Mouse (Mus musculus): ENCODE results near the gene Camk1d. TPM values are rescaled to one million over a fixed set of nuclear protein-coding genes. Genes with fewer than 3 reads are reported as not detected.

The Camk1d gene
- polyA plus RNA-seq, 1 experiment: 1.0 TPM

DNA sequence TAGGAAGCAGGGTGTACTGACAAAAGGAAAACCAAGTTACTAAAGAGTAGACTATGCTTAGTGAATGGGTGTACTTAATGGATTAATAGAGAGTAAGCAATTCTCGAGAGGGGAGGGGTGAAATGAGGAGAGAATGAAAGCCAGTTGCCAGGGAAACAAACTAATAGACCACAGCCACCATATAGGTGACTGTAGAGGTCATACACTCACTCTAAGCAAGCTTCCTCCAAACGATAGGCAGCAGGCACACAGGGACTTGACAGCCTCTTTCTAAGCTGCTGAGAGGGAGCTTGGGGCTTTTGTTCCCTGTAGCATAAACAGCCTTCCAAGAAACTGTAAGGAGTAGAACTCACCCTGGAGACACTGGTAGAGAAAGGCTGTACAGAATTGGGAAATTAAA is 288.2 kb downstream of the Camk1d start:
- Histone ChIP-seq H3K27me3 (replicated peaks; ENCODE audit: control insufficient read depth, insufficient read depth, low read length) (no peaks in the 10 kb centered on the region), H3K27ac (ENCODE audit: insufficient read depth, low read depth, low read length) (no peak overlapping the region), H3K36me3 (ENCODE audit: control insufficient read depth, insufficient read depth, low read length) (no peaks in the 10 kb centered on the region), H3K4me1 (ENCODE audit: control insufficient read depth, insufficient read depth, low read length) (no peaks in the 10 kb centered on the region), H3K4me3 (ENCODE audit: insufficient read depth, low read depth, low read length) (no peak overlapping the region)
- no peak for DNase-seq
- TF ChIP-seq POLR2A (IDR thresholded peaks at IDR 0.05; ENCODE audit: low read depth, low read length): no peak
- TF ChIP-seq CTCF (conservative IDR thresholded peaks at IDR 0.05; ENCODE audit: insufficient read depth, insufficient read length, low read depth, low read length): no peak
- 24% methylated on average over 2 of the region's 2 CpGs for WGBS

DNA sequence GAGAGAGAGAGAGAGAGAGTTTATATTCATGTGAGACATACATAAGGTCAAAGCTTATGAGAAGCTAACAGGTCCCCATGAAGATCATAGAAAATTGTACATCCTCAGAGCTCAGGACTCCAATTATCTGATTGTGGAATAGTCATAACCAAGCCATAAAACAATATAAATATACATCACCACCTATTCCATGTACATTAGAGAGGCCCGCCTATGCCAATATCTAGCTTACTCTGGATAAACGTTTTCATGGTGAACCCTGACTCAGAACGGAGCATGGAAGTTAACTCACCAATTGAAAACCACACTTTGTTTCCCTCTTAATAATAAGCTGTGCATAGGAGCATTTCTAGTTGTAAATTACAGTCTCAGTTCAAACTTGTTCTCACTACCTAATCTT is 288.7 kb downstream of the Camk1d start:
- H3K27ac ChIP-seq (ENCODE audit: insufficient read depth, low read depth, low read length): no peak overlapping the region
- H3K4me1 ChIP-seq (ENCODE audit: control insufficient read depth, insufficient read depth, low read length): no peaks in the 10 kb centered on the region
- no peak for TF ChIP-seq POLR2A (IDR thresholded peaks at IDR 0.05; ENCODE audit: low read depth, low read length)
- TF ChIP-seq CTCF (conservative IDR thresholded peaks at IDR 0.05; ENCODE audit: insufficient read depth, insufficient read length, low read depth, low read length): no peak
- no peak for DNase-seq
- no peaks in the 10 kb centered on the region for H3K27me3 ChIP-seq (replicated peaks; ENCODE audit: control insufficient read depth, insufficient read depth, low read length)
- H3K36me3 ChIP-seq (ENCODE audit: control insufficient read depth, insufficient read depth, low read length): no peaks in the 10 kb centered on the region
- 75% methylated on average over 3 of the region's 3 CpGs for WGBS
- H3K4me3 ChIP-seq (ENCODE audit: insufficient read depth, low read depth, low read length): no peak overlapping the region

DNA sequence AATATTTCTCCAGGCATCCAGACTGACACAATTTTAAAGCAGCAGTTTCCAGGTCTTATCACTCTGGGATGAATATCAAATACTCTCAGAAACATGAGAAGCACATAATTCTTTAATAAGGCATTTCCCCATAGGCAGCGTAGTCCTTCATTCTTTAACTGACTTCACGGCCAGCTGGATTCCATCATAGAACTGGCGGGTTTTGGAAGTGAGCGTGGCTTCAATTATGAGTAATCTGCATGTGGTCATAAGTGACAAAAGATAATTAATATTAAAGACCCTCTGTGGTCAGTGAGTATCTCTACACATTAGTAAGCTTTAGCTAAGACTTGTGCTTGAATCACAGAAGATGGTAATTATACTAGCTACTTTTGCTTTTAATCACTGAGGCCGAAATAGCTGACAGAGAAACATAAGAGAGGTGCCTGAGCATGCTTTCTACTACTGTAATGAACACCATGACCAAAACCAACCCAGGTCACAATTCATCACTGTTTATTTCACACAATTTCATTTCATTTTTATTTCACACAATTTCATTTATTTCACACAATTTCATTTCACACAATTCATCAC is 293.6 kb downstream of the Camk1d start:
- DNase-seq: peak; percentile 5
- Histone ChIP-seq H3K27me3 (replicated peaks; ENCODE audit: control insufficient read depth, insufficient read depth, low read length) (no peaks in the 10 kb centered on the region), H3K4me3 (ENCODE audit: insufficient read depth, low read depth, low read length) (no peak overlapping the region), H3K36me3 (ENCODE audit: control insufficient read depth, insufficient read depth, low read length) (no peaks in the 10 kb centered on the region), H3K27ac (ENCODE audit: insufficient read depth, low read depth, low read length) (no peak overlapping the region), H3K4me1 (ENCODE audit: control insufficient read depth, insufficient read depth, low read length) (no peaks in the 10 kb centered on the region)
- 72% methylated on average over 5 of the region's 5 CpGs for WGBS
- TF ChIP-seq POLR2A (IDR thresholded peaks at IDR 0.05; ENCODE audit: low read depth, low read length): no peak
- TF ChIP-seq CTCF (conservative IDR thresholded peaks at IDR 0.05; ENCODE audit: insufficient read depth, insufficient read length, low read depth, low read length): no peak

DNA sequence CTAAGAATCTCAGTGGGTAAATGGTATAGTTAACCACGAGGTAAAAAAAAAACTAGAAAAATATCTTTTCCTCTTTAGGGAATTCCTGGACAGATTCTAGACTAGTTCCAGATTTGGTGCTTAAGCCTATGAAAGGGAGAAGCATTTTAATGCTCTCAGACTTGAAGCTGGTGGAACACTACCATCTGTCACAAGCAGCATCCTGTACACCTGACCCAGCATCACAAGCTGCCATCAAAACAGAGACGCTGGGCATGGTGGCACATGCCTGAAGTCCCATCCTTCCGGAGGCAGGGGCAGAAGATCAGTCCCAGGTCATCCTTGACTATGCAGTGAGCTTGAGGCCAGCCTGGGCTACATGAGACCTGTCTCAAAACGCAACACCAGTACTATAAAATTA is 295.5 kb downstream of the Camk1d start:
- Histone ChIP-seq H3K27me3 (replicated peaks; ENCODE audit: control insufficient read depth, insufficient read depth, low read length) (no peaks in the 10 kb centered on the region), H3K4me3 (ENCODE audit: insufficient read depth, low read depth, low read length) (no peak overlapping the region), H3K4me1 (ENCODE audit: control insufficient read depth, insufficient read depth, low read length) (no peaks in the 10 kb centered on the region), H3K36me3 (ENCODE audit: control insufficient read depth, insufficient read depth, low read length) (no peaks in the 10 kb centered on the region), H3K27ac (ENCODE audit: insufficient read depth, low read depth, low read length) (no peak overlapping the region)
- TF ChIP-seq POLR2A (IDR thresholded peaks at IDR 0.05; ENCODE audit: low read depth, low read length) (no peak), CTCF (conservative IDR thresholded peaks at IDR 0.05; ENCODE audit: insufficient read depth, insufficient read length, low read depth, low read length) (no peak)
- 84% methylated on average over 4 of the region's 4 CpGs for WGBS
- no peak for DNase-seq

DNA sequence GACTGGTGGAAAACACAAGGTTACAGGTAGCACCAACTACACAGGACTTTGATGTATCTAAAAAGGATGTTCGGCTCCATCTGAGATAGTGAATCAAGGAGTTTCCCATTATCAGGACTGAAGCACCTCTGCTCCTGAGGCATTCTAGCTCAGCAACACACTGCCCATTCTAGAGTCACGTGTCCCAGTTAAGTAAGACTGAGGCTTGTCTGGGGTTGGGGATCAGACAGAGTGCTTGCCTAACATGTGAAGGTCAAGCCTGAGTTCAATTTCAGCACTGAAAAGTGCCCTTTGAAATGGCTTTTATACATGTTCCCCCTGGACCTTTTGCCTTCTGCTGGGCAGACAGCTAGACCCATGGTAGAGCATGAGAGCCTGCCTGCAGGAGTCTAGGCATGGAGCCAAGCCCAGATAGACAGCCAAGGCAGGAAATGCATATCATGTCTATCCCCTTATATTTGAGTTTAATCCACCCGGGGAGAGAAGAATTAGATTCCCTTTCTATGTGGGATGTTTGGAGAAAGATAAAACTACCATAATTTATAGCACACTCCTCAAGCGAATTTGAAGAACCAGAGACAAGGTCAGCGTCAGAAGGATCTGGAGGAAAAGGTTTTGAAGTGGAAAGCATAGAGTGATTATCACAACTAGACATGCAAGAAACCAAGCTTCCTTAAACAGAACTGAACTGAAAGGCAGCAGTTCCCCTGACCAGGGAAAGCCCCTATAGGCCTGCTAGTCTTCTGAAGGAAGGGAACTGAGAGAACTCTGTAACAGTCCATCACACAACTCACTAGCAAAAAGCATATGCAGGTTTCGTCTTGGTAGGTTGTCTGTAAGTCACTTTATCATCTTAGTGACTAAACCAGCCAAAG is 296.9 kb downstream of the Camk1d start:
- Histone ChIP-seq H3K4me1 (ENCODE audit: control insufficient read depth, insufficient read depth, low read length) (no peaks in the 10 kb centered on the region), H3K36me3 (ENCODE audit: control insufficient read depth, insufficient read depth, low read length) (no peaks in the 10 kb centered on the region), H3K4me3 (ENCODE audit: insufficient read depth, low read depth, low read length) (no peak overlapping the region), H3K27ac (ENCODE audit: insufficient read depth, low read depth, low read length) (no peak overlapping the region), H3K27me3 (replicated peaks; ENCODE audit: control insufficient read depth, insufficient read depth, low read length) (no peaks in the 10 kb centered on the region)
- TF ChIP-seq CTCF (conservative IDR thresholded peaks at IDR 0.05; ENCODE audit: insufficient read depth, insufficient read length, low read depth, low read length) (no peak), POLR2A (IDR thresholded peaks at IDR 0.05; ENCODE audit: low read depth, low read length) (no peak)
- WGBS: 58% methylated on average over 6 of the region's 6 CpGs
- no peak for DNase-seq

DNA sequence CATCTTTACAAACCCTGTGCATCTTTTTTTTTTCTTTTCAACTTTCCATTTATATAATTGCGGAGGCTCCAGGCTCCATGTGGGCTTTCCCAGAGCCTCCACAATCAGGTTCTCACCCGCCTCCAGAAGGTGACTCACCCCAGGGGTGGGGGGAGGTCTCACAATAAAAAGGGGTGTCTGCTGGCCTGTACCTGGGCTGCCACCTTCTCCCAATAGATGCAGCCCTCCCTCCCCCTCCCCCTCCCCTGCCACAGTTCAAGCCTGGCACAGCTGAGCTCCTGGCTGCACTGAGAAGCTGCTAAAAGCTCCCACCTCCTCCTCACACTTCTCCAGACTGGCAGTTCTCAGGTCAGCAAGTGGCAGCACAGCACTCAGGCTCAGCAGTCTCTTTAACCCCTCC is 302.5 kb downstream of the Camk1d start:
- no peak for TF ChIP-seq POLR2A (IDR thresholded peaks at IDR 0.05; ENCODE audit: low read depth, low read length)
- TF ChIP-seq CTCF (conservative IDR thresholded peaks at IDR 0.05; ENCODE audit: insufficient read depth, insufficient read length, low read depth, low read length): no peak
- Histone ChIP-seq H3K4me3 (ENCODE audit: insufficient read depth, low read depth, low read length) (no peak overlapping the region), H3K36me3 (ENCODE audit: control insufficient read depth, insufficient read depth, low read length) (no peaks in the 10 kb centered on the region), H3K4me1 (ENCODE audit: control insufficient read depth, insufficient read depth, low read length) (no peaks in the 10 kb centered on the region), H3K27ac (ENCODE audit: insufficient read depth, low read depth, low read length) (no peak overlapping the region), H3K27me3 (replicated peaks; ENCODE audit: control insufficient read depth, insufficient read depth, low read length) (no peaks in the 10 kb centered on the region)
- WGBS: 71% methylated on average over 2 of the region's 2 CpGs
- DNase-seq: no peak

DNA sequence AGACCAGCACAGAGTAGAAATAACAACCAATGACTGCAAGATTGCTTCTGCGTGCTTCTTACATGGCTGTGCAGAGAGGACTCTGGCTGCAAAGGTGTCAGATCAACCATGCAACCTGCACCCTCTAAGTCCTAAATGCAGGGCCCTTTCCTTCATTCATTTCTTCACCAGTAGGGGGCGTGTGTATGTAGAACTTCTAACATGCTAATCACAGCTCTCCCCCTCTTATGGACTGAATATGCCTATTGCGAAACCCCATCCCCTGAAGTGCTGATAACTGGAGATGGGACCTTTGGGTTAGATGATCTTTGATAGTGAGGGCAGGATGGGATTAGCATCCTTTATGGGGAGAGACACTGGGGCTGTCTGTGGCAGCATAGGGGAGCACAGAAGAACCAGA is 310.5 kb downstream of the Camk1d start:
- 64% methylated on average over 3 of the region's 3 CpGs for WGBS
- H3K27me3 ChIP-seq (replicated peaks; ENCODE audit: control insufficient read depth, insufficient read depth, low read length): no peaks in the 10 kb centered on the region
- no peaks in the 10 kb centered on the region for H3K4me1 ChIP-seq (ENCODE audit: control insufficient read depth, insufficient read depth, low read length)
- peak; percentile 12 for DNase-seq
- TF ChIP-seq POLR2A (IDR thresholded peaks at IDR 0.05; ENCODE audit: low read depth, low read length) (no peak), CTCF (conservative IDR thresholded peaks at IDR 0.05; ENCODE audit: insufficient read depth, insufficient read length, low read depth, low read length) (peak; percentile 29; the same call in 1 of the 2 replicates)
- H3K4me3 ChIP-seq (ENCODE audit: insufficient read depth, low read depth, low read length): no peak overlapping the region
- no peaks in the 10 kb centered on the region for H3K36me3 ChIP-seq (ENCODE audit: control insufficient read depth, insufficient read depth, low read length)
- H3K27ac ChIP-seq (ENCODE audit: insufficient read depth, low read depth, low read length): no peak overlapping the region

Data from kidney, adult 2 months (tissue).